Mouse (Mus musculus) cortical plate, adult 2 months (tissue): ENCODE measurements around the gene Desi1. TPM values are rescaled to one million over a fixed set of nuclear protein-coding genes. Genes with fewer than 3 reads are reported as not detected.
A peak's percentile ranks its signal among the peaks of the same experiment; 100 is the strongest.

Experiments used
- H3K27ac ChIP-seq: fragments of 200-500 bp; 2 replicates; pipeline ENCODE4 v1.5.1; 2012; ENCODE audit warnings: low read length, control low read depth, inconsistent platforms; ENCODE audit not compliant: insufficient read depth
- H3K4me1 ChIP-seq: fragments of 200-500 bp; 2 replicates; pipeline ENCODE4 v1.6.1; 2011; ENCODE audit warnings: low read length; ENCODE audit not compliant: control insufficient read depth, insufficient read depth
- H3K4me3 ChIP-seq: fragments of 200-500 bp; 2 replicates; pipeline ENCODE4 v1.5.1; 2011; ENCODE audit warnings: mild to moderate bottlenecking, low read length, control low read depth; ENCODE audit not compliant: insufficient read depth
- CTCF ChIP-seq: fragments of 200-500 bp; IDR thresholded peaks from 2 replicates; pipeline ENCODE4 v1.5.1; 2011; ENCODE audit warnings: mild to moderate bottlenecking, control low read depth, low read length; ENCODE audit not compliant: insufficient read depth; ENCODE audit errors: extremely low read depth
- POLR2A ChIP-seq: fragments of 200-500 bp; IDR thresholded peaks from 2 replicates; pipeline ENCODE4 v1.6.1; 2011; ENCODE audit warnings: mild to moderate bottlenecking, low read length, control low read depth; ENCODE audit not compliant: insufficient read depth; ENCODE audit errors: extremely low read depth
- polyA plus RNA-seq: library from polyadenylated mRNA; depleted of rRNA; stranded (reverse); fragments of >200 nt; gene quantifications from 2 replicates; pipeline ENCODE4 v1.2.3, GENCODE M21; 2012; rRNA removed

Gene Desi1
- polyA plus RNA-seq, 1 experiment = 134 TPM

- TF ChIP-seq POLR2A = no peak
- no peak for TF ChIP-seq CTCF
- no peak overlapping the region for H3K4me3 ChIP-seq
Measured at GRCm38 (mm10) chr15:81955414-81955813, 78.2 kb downstream of the Desi1 start.

GRCm38 (mm10) chr15:81954716-81955115 is 78.9 kb downstream of the Desi1 start:
- Histone ChIP-seq H3K4me1 (peaks cover 12% of the 10 kb centered on the region; the same call in 1 of the 2 replicates), H3K27ac (no peak overlapping the region), H3K4me3 (no peak overlapping the region)
- TF ChIP-seq POLR2A (no peak), CTCF (no peak)

More at GRCm38 (mm10) chr15:81955414-81955813, 78.2 kb downstream of the Desi1 start:
- H3K27ac ChIP-seq = no peak overlapping the region
- peaks cover 12% of the 10 kb centered on the region; the same call in 1 of the 2 replicates for H3K4me1 ChIP-seq

- H3K27ac ChIP-seq = no peak overlapping the region
Measured at GRCm38 (mm10) chr15:81954151-81954583, 79.5 kb downstream of the Desi1 start.

GRCm38 (mm10) chr15:81952310-81952709 is 81.4 kb downstream of the Desi1 start:
- Histone ChIP-seq H3K27ac (no peak overlapping the region), H3K4me1 (peaks cover 6% of the 10 kb centered on the region; the same call in 1 of the 2 replicates), H3K4me3 (no peak overlapping the region)
- TF ChIP-seq POLR2A (no peak), CTCF (no peak)

More at GRCm38 (mm10) chr15:81954151-81954583, 79.5 kb downstream of the Desi1 start:
- peaks cover 11% of the 10 kb centered on the region; the same call in 1 of the 2 replicates for H3K4me1 ChIP-seq
- H3K4me3 ChIP-seq = no peak overlapping the region
- TF ChIP-seq POLR2A (no peak), CTCF (no peak)

- no peak overlapping the region for H3K4me3 ChIP-seq
- no peaks in the 10 kb centered on the region for H3K4me1 ChIP-seq
- no peak for TF ChIP-seq POLR2A
- no peak for TF ChIP-seq CTCF
- H3K27ac ChIP-seq = no peak overlapping the region
Measured at GRCm38 (mm10) chr15:81951159-81951558, 82.5 kb downstream of the Desi1 start.

- Histone ChIP-seq H3K27ac (no peak overlapping the region), H3K4me3 (no peak overlapping the region), H3K4me1 (no peaks in the 10 kb centered on the region)
- no peak for TF ChIP-seq CTCF
- no peak for TF ChIP-seq POLR2A
Measured at GRCm38 (mm10) chr15:81950716-81951115, 82.9 kb downstream of the Desi1 start.

- Histone ChIP-seq H3K4me3 (no peak overlapping the region), H3K27ac (no peak overlapping the region), H3K4me1 (no peaks in the 10 kb centered on the region)
- TF ChIP-seq CTCF (no peak), POLR2A (peak; percentile 24; the same call in 1 of the 2 replicates)
Measured at GRCm38 (mm10) chr15:81949476-81950131, 84.1 kb downstream of the Desi1 start.

GRCm38 (mm10) chr15:81949076-81949475 is 84.6 kb downstream of the Desi1 start:
- Histone ChIP-seq H3K27ac (no peak overlapping the region), H3K4me1 (no peaks in the 10 kb centered on the region), H3K4me3 (no peak overlapping the region)
- TF ChIP-seq CTCF (no peak), POLR2A (no peak)

GRCm38 (mm10) chr15:81943176-81943749 is 90.4 kb downstream of the Desi1 start:
- Histone ChIP-seq H3K4me1 (peaks cover 2% of the 10 kb centered on the region; the same call in 1 of the 2 replicates), H3K4me3 (no peak overlapping the region), H3K27ac (no peak overlapping the region)
- TF ChIP-seq CTCF (no peak), POLR2A (no peak)

Other genes with a start within 250 kb of the Desi1 start
- 318 and 326 TPM in 2 replicates for gene Tef, start 231.4 kb downstream of the Desi1 start, polyA plus RNA-seq
- 19.9 and 21.0 TPM in 2 replicates for gene Tob2, start 175.1 kb downstream of the Desi1 start, polyA plus RNA-seq
- 53.3 and 57.7 TPM in 2 replicates for gene Phf5a, start 162.0 kb downstream of the Desi1 start, polyA plus RNA-seq
- 533 and 545 TPM in 2 replicates for gene Aco2, start 161.6 kb downstream of the Desi1 start, polyA plus RNA-seq
- gene Polr3h, start 107.6 kb downstream of the Desi1 start, polyA plus RNA-seq = 61.5 and 63.0 TPM in 2 replicates
- gene Csdc2, start 97.1 kb downstream of the Desi1 start, polyA plus RNA-seq = 111 and 115 TPM in 2 replicates
- gene Pmm1, start 72.9 kb downstream of the Desi1 start, polyA plus RNA-seq = 294 and 300 TPM in 2 replicates
- not detected in 2 replicates for gene 1700029P11Rik, start 53.3 kb downstream of the Desi1 start, polyA plus RNA-seq
- 23.5 and 27.4 TPM in 2 replicates for gene Xrcc6, start 46.0 kb downstream of the Desi1 start, polyA plus RNA-seq
- gene Snu13, start 13.7 kb upstream of the Desi1 start, polyA plus RNA-seq = 133 and 137 TPM in 2 replicates
- gene 4930407I10Rik, start 25.3 kb upstream of the Desi1 start, polyA plus RNA-seq = not detected in 2 replicates
- gene Mei1, start 36.1 kb upstream of the Desi1 start, polyA plus RNA-seq = 6.1 and 7.9 TPM in 2 replicates
- gene Ccdc134, start 94.1 kb upstream of the Desi1 start, polyA plus RNA-seq = 16.3 and 16.5 TPM in 2 replicates
- 138 and 166 TPM in 2 replicates for gene Srebf2, start 113.3 kb upstream of the Desi1 start, polyA plus RNA-seq
- 5.3 and 6.7 TPM in 2 replicates for gene Shisa8, start 179.0 kb upstream of the Desi1 start, polyA plus RNA-seq
- gene Tnfrsf13c, start 190.5 kb upstream of the Desi1 start, polyA plus RNA-seq = 0.48 and 0.76 TPM in 2 replicates
- 6.7 and 7.0 TPM in 2 replicates for gene Cenpm, start 210.9 kb upstream of the Desi1 start, polyA plus RNA-seq
- gene 1500009C09Rik, start 218.5 kb upstream of the Desi1 start, polyA plus RNA-seq = 155 TPM in 2 replicates
- 367 and 405 TPM in 2 replicates for gene Sept3, start 241.0 kb upstream of the Desi1 start, polyA plus RNA-seq